Mouse (Mus musculus) CD4-positive, CD25-positive, alpha-beta regulatory T cell, adult 2 months (primary cell): ENCODE results near the gene Ramp3.

ENCODE experiments used
- DNase-seq: peaks from one replicate; pipeline ENCODE4 v3.0.0-alpha.2; 2012; ENCODE audit warnings: low read depth, low spot score

Ramp3 gene

DNA sequence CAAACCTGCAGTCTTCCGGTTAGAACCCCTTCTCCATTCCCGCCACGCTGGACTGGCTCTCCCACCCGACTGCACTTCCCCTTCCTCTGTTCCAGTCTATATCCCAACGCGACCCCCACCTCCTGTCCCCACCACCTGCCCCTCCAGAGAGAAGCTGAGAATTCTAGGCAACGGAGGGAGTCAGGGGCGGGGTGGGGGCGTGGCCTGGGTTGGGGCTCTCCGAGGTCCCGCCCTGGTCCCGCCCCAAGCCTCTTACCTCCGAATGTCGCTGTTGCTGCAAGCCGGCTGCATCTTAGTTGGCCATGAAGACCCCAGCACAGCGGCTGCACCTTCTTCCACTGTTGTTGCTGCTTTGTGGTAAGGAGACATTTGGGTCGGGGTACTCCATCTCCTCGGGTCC is at the start of gene Ramp3:
Ramp3 (plus strand) TSS at position 251 of the 400 bp plus-strand sequence.
- DNase-seq = peak; percentile 82

DNA sequence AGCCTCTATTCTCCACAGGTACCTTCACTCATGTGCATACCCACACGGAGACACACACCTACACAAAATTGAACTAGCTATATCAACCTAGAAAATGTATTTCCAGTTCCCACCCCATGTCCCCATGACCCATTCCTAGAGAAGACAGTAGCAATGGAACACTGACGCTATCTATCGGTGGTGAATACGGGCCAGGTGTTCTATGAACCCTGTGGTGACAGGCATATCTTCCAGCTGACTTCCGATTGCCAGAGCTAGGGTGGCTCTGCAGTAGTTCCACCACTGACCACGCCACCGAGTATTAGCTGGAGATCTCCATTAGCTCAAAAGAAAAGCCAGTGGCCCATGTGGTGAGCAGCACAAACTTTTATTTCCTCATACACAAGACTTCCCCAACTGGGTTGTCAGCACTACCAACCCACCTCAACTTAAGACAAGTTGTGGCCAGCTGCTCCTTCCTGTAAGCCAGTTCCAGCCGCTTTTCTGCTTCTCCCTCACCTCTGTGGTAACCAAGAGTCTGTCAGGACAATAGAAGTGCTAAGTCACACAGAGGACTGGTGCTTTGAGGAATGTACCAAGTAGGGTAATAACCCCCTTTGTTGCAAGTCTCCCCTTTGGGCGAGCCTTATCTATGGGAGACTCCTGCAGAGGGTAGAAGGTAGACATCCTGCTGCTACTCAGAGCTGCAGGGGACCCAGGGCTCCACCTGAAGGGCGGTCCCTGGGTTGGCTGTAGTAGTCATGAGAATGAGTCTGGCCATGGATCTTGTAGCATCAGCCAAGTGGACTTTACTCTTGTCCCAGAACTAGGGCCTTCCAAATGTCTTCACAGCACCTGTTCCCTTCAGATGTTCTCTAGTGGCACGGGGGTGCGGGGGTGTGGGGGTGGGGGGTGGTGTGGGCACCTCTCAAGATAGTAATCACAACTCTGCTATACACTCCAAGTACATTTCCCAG is 42.8 kb upstream of the Ramp3 start:
- no peak for DNase-seq

DNA sequence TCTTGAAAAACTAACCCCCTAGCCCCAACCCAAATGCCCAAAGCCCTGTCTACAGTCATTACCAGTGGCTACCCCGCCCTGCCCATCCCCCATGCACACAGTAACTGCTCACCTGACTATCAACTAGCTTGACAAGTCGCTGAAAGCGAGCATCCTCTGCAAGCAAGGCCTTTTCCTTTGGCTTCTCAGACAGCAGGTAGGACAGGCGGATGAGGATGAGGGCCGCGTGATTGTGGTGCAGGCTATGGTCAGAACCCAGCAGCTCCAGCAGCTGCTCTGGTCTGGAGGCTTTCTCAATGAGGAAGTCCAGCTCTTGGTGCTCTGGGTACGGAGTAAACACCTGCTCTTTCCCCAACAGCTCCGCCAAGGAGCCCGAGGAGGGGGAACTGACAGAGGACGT is 34.6 kb upstream of the Ramp3 start:
- DNase-seq = no peak

DNA sequence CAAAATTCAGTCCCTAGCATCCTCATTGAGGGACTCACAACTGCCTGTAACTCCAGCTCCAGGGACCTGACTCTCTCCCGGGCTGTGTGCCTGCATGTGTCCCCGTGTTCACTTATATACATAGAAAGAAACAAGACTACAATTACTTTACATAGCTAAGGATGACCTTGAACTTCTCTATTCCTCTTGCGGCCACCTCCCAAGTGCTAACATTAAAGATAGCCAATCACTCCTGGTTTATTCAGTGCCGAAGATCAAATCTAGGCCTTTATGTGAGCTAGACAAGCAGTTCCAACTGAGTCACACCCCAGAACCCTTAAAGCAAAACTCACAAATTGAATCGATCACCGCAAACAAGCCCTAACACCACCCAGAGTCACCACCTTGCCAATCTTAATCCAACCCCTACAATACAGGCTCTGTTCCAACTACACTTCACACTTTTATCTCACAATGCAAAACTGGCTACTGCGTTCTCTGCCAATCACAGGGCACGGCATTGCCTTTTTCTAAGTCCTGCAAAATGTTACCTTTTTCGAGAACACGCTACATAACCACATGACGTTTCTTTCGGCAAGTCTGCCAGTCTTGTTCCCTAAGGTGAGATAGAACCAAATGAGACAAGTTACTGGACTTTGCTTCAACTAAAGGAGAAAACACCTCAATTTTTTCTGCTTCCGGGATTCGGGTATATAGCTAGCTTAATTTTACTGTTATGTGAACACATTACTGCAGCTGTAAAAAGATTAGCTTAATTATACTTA is 33.5 kb upstream of the Ramp3 start:
- DNase-seq = no peak

- DNase-seq = peak; percentile 97
These were observed 32.6 kb upstream of the Ramp3 start, which contains the start of gene Tbrg4 for GRCm38 (mm10) chr11:6625478-6626387. Tbrg4 (minus strand) TSS chr11:6626067.

DNA sequence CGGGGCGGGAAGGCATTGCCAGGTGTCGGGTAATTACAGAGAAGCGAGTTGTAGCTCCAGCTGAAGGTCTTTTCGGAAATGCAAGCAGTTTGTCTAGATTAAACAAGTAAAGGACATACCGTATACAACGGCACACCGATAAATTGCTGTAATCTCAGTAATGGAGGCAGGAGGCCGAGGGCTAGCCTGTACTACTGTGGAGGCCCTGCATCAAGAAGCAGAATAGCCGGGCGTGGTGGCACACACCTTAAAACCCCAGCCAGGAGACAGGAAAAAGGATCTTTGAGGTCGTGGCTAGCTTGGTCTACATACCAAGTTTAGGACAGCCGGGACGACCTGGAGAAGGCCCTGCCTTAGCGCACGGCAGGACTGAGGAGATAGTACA is 31.9 kb upstream of the Ramp3 start:
- no peak for DNase-seq

DNA sequence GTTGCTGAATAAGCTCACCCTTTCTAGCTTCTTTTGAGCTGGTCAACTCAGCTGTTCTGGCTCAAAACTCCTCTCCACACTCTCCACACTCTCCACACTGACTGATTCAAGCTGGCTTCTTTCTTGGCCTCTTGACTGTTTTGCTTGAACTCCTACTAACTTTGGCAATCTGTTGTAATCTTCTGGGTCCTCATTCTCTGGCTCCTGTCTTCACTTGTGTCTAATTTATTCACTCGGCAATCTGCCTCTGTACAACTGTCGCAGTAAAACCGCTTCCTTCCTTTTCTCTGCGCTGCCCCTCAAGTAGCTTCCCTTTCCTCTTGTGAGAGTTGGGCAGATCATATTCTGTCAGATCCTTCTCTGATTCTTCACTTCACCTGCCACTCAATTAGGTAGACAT is 30.6 kb upstream of the Ramp3 start:
- DNase-seq = peak; percentile 69

DNA sequence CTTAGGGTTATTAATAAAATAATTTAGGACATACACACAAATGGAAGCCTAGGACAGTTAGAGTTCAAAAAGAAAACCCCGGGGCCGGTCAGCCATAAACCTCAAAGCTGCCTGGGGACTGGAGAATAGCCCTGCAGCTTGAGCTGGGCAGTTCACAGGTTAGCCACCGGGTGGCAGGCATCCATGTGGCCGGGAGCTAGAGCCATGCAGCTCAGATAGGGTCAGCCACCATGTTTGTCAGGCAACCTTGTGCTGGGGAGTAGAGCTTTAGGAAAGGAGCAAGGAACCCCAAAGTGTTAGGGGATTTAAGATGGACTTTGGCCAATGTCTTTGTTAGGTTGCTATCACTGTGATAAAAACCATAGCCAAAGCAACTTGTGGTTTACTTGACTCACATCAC is 29.8 kb upstream of the Ramp3 start:
- peak; percentile 76 for DNase-seq

- DNase-seq = peak; percentile 84
These were observed 28.7 kb upstream of the Ramp3 start for GRCm38 (mm10) chr11:6629655-6630054.

DNA sequence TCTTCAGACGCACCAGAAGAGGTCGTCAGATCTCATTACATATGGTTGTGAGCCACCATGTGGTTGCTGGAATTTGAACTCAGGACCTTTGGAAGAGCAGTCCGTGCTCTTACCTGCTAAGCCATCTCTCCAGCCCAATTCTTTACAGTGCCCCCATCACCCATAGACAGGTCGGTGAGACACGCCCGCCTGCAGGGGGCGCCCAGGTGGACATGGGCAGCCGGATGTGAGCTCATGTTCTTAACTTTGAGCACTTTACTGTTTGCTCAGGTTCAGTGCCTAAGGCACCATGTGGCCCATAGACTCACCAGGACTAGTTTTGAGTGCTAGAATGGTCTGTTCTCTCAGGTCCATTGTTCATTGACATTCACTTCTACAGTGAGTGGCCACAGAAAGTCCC is 22.2 kb upstream of the Ramp3 start:
- peak; percentile 56 for DNase-seq

GRCm38 (mm10) chr11:6638537-6638936 is 19.8 kb upstream of the Ramp3 start, which contains the start of gene Wap:
Wap (minus strand) TSS chr11:6638637.
- no peak for DNase-seq

GRCm38 (mm10) chr11:6639072-6639471 is 19.2 kb upstream of the Ramp3 start:
- no peak for DNase-seq

DNA sequence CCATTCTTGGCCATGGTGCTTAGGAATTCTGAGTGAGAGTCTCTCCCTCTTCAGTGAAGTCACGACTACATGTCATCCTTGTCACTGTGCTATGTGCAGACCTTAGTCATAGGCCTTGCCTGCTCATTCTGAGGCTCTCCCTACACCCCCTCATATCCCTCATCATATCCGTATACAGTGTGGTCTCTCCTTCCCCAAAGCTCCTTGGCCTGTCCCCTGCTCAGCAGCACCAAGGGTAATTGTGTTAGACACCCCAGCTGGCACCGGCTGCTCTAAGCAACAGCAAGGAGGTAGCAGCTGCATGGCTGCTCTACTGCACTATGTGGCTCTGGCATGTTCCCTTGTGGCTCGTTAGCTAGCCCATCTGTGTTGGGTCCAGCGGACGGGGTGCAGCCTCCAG is 13.8 kb upstream of the Ramp3 start:
- DNase-seq = no peak

- peak; percentile 50 for DNase-seq
These were observed 10.2 kb upstream of the Ramp3 start for GRCm38 (mm10) chr11:6647831-6648724.

GRCm38 (mm10) chr11:6650519-6650918 is 7.8 kb upstream of the Ramp3 start:
- DNase-seq = no peak

GRCm38 (mm10) chr11:6652978-6653377 is 5.3 kb upstream of the Ramp3 start:
- peak; percentile 43 for DNase-seq

DNA sequence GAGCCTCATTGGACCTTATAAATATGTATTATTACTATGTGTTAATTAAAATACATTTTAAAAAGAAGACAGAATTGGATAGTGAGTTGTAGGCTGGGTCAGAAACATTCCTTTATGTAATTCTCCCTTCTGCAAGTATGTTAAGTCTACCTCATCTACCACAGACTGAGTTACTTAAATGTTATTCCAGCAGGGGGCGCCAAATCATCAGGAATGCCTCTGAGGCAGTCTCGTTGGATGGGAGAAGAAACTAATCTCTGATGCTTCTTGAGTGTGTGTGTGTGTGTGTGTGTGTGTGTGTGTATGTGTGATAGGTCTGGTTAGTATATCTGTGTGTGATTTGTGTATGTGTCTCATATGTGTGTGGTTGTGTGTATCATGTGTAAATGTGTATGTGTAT is 3.4 kb upstream of the Ramp3 start:
- DNase-seq = peak; percentile 93

DNA sequence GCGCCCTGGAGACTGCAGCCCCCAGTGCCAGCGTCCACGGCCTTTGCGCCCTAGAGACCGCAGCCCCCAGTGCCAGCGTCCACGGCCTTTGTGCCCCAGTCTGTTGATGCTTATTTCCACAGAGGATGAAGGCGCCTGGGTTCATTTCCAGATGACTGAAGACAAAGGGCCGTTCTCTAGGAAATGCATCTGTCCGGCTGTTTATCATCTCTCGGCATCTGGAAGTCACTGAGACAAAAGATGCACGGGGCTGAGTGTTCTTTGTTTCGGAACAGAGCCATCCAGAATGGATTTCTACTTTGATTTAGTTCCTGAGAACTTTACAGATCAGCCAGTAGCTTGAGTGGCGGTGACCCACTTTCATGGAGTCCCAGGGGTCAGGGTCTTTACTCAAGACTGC is 2.9 kb downstream of the Ramp3 start:
- DNase-seq = no peak

GRCm38 (mm10) chr11:6666634-6667033 is 8.3 kb downstream of the Ramp3 start:
- DNase-seq = no peak

DNA sequence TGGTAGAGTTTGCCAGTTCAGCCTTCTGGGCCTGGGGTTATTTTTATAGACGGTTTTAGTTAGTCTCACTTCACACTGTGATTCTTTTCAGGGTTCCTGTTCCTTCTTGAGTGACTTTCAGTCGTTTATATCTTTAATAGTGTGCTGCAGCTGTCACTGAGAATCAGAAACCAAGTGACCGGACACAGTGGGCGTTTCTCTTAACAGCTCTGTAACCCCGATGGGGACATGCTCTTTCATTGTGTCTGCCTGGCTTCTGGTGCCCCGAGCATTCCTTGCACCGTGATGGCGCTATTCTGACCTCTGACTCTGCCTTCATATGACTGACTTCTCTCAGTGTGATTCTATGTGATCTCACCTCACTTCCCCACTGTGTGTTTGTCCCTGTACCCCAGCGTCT is 10.7 kb downstream of the Ramp3 start:
- DNase-seq = no peak
